Mouse (Mus musculus): ENCODE measurements around the gene Zfp979. TPM values are rescaled to one million over a fixed set of nuclear protein-coding genes. Genes with fewer than 3 reads are reported as not detected.
"Not testable (repeated sequence)": the region's sequence is repeated elsewhere in the genome, so short reads cannot be mapped to it uniquely, and the experiment has no call there.

Zfp979 gene
- polyA plus RNA-seq, 1 experiment from 2014 or later: 1.8 TPM

- H3K9me3 ChIP-seq: peaks cover 21% of the 10 kb centered on the region; the same call in 1 of the 2 replicates
- 94% methylated on average over 4 of the region's 4 CpGs for WGBS
- ATAC-seq (replicated peaks): not testable (repeated sequence)
Observed at GRCm38 (mm10) chr4:147579371-147579770, 62.9 kb downstream of the Zfp979 start.

GRCm38 (mm10) chr4:147571156-147571555 is 71.2 kb downstream of the Zfp979 start:
- WGBS: 87% methylated on average over 8 of the region's 8 CpGs
- H3K9me3 ChIP-seq; H3K27ac ChIP-seq; H3K4me2 ChIP-seq; H3K36me3 ChIP-seq (replicated peaks); H3K4me1 ChIP-seq; H3K27me3 ChIP-seq (replicated peaks); H3K4me3 ChIP-seq; H3K9ac ChIP-seq; ATAC-seq (replicated peaks): not testable (repeated sequence)

More at GRCm38 (mm10) chr4:147579371-147579770, 62.9 kb downstream of the Zfp979 start:
- H3K27me3 ChIP-seq (replicated peaks); H3K4me1 ChIP-seq; H3K9ac ChIP-seq; H3K4me2 ChIP-seq; H3K36me3 ChIP-seq (replicated peaks); H3K4me3 ChIP-seq; H3K27ac ChIP-seq: not testable (repeated sequence)

- no peaks in the 10 kb centered on the region for H3K36me3 ChIP-seq (replicated peaks)
- 71% methylated on average over 6 of the region's 6 CpGs for WGBS
- ATAC-seq (replicated peaks): no peak
- H3K9me3 ChIP-seq: peaks cover 22% of the 10 kb centered on the region
- no peaks in the 10 kb centered on the region for H3K4me1 ChIP-seq
- H3K27me3 ChIP-seq (replicated peaks): no peaks in the 10 kb centered on the region
- H3K27ac ChIP-seq: no peak overlapping the region
- no peak overlapping the region for H3K4me2 ChIP-seq
- H3K9ac ChIP-seq: no peak overlapping the region
- no peak overlapping the region for H3K4me3 ChIP-seq
Observed at GRCm38 (mm10) chr4:147565426-147566220, 76.7 kb downstream of the Zfp979 start.

Other genes starting within 250 kb of the Zfp979 start
- 3.9 and 4.3 TPM in 2 replicates for gene Zfp982, start 150.1 kb downstream of the Zfp979 start, polyA plus RNA-seq (2015; fragmentation: Nextera tagmentation; extraction: Ambion mirVana)
- gene Gm16503, start 102.3 kb downstream of the Zfp979 start, polyA plus RNA-seq (2015; fragmentation: Nextera tagmentation; extraction: Ambion mirVana): 0.65 and 0.86 TPM in 2 replicates
- gene Zfp985, start 89.2 kb downstream of the Zfp979 start, polyA plus RNA-seq (2015; fragmentation: Nextera tagmentation; extraction: Ambion mirVana): 0.10 TPM in 1 of 2 replicates, not detected in the other
- gene Zfp534, start 60.0 kb upstream of the Zfp979 start, polyA plus RNA-seq (2015; fragmentation: Nextera tagmentation; extraction: Ambion mirVana): not detected in 2 replicates
- gene Zfp984, start 167.3 kb upstream of the Zfp979 start, polyA plus RNA-seq (2015; fragmentation: Nextera tagmentation; extraction: Ambion mirVana): 2.7 and 3.4 TPM in 2 replicates
- gene Zfp933, start 205.9 kb upstream of the Zfp979 start, polyA plus RNA-seq (2015; fragmentation: Nextera tagmentation; extraction: Ambion mirVana): 7.5 and 7.6 TPM in 2 replicates
- 43.3 and 48.3 TPM in 2 replicates for gene Miip, start 226.3 kb upstream of the Zfp979 start, polyA plus RNA-seq (2015; fragmentation: Nextera tagmentation; extraction: Ambion mirVana)
- gene Fv1, start 226.5 kb upstream of the Zfp979 start, polyA plus RNA-seq (2015; fragmentation: Nextera tagmentation; extraction: Ambion mirVana): 9.5 and 9.7 TPM in 2 replicates

Measured in midbrain, embryonic 15.5 days (tissue).